Mouse (Mus musculus) gastrocnemius, postnatal 10 days (tissue): Measurements from ENCODE around the gene Prkce. TPM values are rescaled to one million over a fixed set of nuclear protein-coding genes. Genes with fewer than 3 reads are reported as not detected.
A peak's percentile ranks its signal among the peaks of the same experiment; 100 is the strongest.

Experiments used
- DNase-seq: peaks from one replicate; pipeline ENCODE4 v3.0.0; 2021; ENCODE audit warnings: mixed read lengths
- total RNA-seq, 2 experiments: library from RNA; stranded (reverse); gene quantifications; 2 replicates each; pipeline ENCODE4 v1.2.3; 2021

Gene Prkce
- total RNA-seq, 2 experiments from 2014 or later: 11.3 to 14.0 TPM

DNA sequence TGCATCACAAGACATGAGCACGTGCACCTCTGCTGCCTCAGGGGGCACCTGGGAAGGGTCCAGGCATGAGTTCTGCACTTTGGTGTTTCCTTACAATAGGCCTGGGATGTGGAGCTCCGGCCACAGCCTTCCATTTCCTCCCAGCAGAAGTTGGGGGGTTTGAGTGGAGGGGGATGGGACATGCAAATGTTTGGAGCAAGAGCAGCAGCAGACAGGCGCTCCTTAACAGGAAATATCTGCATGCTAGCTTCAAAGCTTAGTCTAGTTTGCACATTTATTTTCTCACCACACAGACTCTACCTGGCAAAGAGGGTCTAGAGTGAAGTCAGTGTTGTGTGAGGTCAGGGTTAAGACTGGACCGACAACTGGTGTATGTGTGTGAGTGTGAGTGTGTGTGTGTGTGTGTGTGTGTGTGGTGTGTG is 169.1 kb downstream of the Prkce start:
- DNase-seq: no peak

DNA sequence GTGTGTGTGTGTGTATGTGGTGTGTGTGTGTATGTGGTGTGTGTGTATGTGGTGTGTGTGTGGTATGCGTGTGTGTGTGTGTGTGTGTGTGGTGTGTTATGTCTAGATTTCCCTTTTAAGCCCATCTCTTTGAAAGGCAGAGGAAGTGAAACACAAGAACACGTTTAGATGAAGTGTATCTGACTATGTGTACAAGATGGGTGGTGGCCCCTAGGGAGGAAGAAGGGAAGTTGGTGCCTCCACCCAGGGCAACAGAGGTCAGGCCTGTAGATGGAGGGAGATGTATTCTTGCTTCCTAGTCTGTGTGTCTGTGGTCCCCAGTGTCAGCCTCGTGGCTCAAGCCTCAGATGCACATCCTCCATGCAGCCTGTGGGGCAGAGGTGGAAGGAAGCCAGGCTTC is 169.5 kb downstream of the Prkce start:
- DNase-seq: no peak

DNA sequence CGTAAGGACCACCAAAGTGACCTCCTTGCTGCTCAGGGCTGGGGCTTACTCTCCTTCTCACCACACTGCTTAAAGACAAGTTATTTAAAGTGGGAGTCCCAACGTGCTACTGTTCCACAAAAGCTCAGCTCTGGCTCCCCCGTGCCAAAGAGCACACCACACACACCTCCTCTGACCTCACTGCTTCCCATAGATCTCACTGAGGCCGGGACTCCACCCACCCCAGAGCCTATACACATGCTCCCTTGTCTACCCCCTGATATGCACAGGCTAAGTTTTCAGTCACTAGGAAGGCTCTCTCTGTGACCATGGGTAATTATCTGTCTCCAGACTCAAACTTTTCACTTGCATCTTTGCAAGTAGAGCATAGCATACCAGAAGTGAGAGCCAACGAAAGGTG is 170.7 kb downstream of the Prkce start:
- DNase-seq: no peak

DNA sequence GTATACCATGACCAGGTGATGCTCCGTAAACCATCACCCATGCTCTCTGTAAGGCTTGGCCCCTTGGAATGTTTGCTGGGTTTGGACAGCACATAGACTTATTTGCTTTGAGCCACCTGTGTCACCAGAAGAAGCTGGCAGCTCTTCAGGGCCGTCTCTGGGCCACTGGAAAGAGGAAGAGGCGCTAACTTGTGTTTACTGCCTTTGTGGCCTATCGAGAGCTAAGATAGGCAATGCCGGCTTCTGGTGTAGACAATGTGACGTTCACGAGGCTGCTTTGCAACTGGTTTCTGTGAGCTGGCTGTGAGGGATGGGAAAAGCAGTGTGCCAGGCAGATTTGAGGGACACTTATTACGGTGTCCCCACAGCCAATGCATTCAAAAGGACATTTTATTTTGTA is 176.4 kb downstream of the Prkce start:
- DNase-seq: no peak

DNA sequence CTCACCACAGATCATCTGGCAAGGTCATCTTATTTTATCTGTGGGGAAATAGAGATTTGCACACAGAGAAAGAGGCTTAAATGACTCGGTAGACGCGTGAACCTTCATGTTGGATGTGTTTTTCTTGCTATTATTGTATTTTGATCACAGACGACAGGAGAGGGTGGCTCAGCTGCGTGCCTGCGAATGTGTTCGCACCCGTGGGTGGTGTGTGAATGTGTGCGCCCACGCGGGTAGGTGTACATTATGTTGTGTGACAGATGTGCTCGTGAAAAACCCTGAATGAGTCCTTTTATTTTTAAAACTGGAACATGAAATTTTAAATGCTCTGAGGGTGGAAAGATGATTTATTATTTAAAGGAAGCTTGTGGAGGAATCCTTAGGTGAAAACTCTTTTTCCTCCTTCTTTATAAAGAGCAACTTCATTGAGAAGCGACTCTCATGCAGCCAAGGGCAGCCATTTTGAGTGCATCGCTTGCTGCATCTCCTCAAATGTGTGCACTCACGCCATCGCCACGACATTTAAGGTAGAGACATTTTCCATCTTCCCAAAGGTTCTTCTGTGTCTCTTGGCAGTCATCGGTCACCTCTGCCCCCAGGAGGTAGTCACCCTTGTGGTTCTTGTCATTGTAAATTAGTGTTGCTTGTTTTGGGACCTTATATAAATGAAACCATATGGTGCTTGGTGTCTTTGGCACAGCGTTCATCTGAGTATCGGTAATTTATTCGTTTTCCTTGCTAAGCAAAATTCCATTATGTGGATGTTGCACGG is 177.8 kb downstream of the Prkce start:
- no peak for DNase-seq

DNA sequence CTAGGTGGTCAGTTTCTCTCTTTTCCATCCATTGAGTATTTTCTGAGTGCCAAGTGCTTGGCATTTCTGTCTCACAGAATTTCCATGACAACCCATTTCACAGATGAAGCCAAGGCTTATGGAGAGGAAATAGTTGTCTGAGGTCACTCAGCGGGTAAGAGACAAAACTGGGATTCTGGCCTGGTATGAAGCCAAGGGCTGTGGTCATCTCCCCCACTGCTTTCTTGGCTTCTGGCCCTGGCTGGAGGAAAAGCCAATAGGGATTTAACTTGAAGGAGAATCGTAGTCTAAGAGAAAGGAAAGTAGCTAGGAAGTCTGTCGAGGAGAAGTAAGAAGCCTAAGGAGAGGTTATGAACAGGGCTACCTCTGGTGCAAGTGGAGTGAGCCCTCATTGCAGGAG is 182.7 kb downstream of the Prkce start:
- DNase-seq: peak; percentile 71

DNA sequence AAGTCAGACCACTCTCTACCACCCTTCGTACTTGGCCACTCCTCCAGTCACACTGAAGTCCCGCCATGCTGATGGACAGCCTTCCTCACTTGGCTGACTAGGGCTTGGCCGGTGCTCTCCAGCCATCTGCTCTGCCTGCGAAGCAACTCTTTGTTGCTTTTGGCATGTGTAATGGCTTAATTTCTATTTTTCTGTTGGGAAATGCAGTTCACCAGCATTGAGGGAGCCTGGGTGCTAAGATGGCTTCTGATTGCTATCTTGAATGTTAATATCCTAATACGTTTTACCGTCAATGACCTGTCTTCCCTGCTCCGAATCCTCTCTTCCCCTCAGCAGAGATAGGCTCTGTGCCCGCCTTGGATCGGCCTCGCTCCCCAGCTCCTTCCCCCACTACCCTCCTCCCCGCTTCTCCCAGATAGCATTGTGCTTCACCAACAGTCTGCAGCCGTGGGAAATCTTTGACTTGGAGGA is 183.2 kb downstream of the Prkce start:
- peak; percentile 23 for DNase-seq

DNA sequence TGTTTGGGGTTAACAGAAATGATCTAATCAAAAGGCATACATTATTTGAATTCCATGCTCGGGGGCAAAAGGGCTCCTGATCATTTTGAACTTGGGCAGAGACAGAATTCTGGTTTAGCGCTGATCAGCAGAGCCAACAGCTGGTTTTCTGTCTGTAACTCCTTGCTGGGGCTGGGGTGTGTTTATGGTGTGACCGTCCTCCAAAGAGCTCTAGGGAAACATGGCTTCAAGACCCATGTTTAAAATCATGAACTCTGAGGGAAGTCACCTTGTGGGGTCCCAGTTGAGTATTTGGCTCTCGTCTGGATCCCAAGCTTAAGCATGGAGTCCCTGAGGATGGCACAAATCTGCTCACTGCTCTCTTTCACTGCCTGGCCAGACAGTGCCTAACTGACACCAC is 183.7 kb downstream of the Prkce start:
- no peak for DNase-seq

DNA sequence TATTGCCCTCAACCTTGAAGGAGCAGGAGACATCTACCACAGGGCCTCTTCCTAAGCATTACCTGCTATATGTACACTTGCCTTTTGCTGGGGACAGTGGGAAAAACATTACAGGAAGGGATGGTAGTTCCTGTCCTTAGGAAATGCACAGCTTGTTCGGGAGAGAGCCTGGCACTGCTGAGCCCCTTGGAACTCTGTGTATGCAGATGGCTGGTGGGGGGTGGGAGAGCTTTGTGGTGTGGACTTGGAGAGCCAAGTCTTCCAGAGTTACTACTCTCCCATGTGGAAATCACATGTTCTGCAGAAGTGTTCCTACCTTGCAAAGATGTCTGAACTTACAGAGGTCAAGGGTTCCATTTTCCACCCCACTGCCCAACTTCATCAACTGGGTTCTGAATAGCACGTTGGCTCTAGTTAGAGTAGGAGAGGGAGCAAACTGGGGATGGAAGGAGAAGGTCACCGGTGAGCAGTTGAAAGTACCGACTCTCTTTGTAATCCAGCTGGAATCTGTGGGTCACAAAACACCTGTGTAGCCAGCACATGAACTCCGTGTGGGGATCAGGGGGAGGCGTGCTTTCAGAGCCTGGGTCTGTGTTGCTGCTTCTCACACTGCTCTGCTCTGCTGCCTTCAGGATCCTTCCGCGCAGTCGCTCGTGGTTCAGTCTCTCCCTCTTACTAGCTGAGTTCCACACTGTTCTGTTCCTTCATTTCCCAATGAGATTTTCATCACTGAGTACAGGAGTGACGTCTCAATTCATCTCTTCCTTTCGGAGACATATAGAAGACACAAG is 184.9 kb downstream of the Prkce start:
- no peak for DNase-seq

DNA sequence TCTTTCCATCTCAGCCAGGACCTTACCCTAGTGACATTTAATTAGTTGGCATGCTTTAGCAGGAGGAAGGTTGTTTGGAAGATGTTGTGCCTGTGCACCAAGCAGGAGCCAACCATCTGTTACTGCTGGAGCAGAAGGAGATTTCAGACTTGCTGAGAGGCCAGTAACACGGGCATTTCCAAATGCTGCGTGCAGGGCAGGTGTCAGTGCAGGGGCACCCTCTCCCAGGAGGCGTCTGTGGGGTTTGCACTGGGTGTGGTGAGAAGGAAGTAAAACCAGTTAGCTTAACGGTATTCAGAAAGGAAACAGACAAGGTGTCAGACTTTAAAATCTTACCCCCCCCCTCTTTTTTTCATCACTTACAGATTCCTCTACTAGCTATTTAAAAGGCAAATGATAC is 186.1 kb downstream of the Prkce start:
- no peak for DNase-seq

DNA sequence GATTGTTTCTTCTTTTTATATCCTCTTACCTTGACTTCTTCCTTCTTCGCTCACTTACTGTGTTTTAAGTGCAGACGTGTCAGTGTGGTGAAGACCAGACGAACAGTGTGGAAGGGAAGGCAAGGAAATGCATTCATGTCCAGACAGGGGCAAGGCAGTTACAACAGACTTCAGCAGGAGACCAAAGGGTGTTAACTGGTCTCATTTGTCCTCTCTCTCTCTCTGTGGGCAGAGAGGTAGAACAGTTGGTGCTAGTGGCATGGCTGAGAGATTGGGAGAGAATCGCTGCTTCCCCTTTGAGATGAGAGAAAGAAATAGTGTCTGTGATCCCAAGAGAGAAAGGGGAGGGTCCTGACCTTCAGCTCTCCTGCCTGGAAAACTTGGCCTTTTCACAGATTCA is 186.5 kb downstream of the Prkce start:
- no peak for DNase-seq

DNA sequence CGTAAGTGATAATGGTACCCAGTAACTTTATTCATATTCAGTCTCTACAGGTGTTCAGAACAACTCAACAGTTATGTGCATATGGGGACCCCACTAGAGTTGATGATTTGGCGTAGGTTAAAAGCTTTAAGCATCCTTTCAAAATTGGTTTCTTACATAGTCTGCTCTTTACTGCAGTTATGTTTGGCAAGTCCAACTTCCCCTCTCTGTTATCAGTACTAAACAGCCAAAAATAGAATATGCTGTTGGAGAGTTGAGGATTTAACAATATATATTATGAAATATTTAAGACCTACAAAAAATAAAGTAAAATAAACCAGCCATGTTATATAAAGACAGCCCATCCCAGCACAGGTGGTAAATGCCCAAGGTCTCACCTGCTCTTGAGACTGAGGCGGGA is 187.3 kb downstream of the Prkce start:
- DNase-seq: no peak

DNA sequence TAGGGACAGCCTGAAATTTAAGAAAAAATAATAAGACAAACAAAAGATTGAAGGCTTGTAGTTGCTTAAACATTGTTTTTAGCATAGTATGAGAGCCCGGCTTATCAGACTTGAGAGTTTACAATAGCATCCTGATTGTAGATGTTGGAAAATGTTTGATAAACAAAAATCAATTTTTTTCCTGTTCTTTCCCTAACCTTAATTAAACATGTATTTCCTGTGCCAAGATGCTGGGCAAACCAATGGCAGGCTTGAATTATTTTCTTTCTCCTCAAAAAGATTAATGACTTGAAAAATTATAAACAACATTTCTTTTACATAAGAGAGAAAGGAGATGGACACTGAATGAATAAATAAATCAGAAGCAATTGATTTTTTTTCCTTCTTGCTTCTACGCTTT is 187.7 kb downstream of the Prkce start:
- DNase-seq: no peak

DNA sequence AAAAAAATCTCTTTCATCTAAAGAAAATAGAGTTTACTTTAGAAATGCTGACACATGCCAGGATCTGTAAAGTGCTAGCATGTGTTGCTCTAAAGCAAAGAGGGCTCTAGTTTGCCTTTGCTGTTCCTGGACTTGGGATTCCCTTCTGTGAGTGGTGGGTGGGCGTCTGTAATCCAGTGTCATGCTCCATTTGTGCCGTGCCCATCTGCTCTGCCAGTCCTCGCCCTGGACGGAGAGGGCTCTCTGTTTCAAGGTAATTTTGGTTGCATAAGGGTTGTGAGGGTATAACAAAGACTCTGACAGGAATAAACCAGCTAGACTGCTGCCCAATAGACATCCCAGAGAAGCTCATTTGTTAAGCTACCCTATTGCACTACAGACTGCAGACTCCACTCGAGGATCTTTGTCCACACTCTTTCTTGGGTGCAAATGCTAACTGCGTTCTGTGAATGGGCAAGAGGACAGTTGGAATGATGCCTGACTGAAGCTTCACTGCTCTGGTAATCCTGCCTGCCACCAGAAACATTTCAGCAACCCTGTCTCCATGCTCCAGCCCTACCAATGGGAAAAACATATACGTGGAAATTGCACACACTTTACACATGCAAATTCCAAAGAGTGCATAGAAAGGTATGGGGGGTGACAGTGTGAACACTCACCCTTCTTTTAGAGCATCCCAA is 188.3 kb downstream of the Prkce start:
- DNase-seq: no peak

DNA sequence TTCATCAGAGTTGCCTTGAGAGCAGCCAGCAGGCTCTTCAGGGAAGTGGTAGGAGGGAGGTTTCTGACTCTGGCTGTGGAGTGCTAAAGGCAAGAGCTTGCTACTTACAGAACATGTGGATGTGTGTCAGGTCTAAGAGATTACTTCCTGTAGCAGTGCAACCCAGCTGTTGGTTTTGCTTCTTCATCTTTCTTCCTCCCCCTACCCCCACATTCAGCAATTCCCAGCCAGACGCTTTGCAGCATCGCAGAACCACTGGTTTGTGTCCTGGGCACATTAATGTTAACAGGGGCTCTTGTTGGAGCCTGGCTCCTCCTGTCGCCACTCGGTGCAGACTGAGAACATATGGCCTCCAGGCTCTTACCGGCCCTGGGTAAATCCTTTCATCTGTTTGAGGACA is 190.8 kb downstream of the Prkce start:
- no peak for DNase-seq

DNA sequence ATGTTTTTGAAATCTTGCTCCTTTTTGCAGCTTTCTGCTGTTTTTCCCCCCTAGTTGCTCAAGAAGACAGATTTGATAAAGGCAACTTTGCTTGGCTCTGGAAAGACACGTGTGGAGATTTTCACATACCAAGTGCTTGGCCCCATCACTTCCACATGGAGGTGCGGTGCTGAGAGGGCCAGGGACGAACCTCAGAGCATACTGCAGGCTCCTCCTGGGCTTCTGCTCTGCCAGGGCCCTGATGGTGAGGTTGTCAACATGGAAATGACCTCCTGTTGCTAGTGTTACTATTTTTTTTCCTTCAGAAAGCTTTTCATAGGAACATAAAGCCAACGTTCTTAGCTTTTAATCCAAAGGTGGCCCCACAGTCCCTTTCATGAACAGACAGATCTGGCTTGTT is 191.3 kb downstream of the Prkce start:
- no peak for DNase-seq

DNA sequence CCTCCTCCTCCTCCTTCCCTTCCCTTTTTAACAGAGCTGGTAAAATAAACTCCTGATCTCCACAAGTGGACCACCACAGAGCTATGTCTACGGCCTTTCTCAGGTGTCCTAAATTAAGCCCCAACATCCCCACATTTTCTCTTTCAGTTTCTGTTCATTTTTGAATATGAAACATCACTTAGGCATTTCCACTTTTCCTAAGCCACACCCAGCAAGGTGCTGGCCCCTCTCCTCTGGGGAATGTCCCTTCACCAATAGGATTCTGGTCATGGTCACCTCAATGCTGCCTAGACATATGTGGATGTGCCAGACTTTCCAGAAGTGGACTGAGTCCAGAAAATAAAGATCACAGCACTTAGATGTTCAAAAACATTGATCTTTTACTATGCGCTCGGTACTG is 193.3 kb downstream of the Prkce start:
- DNase-seq: no peak

DNA sequence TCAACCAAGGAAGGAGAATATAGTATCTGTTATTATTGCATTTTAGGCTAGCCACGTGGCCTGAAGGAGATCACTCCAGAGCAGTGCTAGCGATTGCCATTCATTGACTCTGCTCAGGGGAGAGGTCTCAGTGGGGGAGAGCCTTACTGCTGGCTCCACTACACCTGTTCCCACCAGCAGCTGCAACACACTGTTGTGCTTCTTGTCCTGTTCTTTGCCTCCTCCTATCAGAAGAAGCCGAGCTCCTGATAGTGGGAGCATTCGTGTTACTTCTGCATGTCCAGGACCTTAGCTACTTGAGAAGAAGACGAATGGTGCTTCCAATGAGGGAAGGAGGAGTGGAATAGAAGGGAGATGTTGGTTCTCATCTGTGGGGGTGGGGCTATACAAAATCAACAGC is 195.8 kb downstream of the Prkce start:
- DNase-seq: no peak

DNA sequence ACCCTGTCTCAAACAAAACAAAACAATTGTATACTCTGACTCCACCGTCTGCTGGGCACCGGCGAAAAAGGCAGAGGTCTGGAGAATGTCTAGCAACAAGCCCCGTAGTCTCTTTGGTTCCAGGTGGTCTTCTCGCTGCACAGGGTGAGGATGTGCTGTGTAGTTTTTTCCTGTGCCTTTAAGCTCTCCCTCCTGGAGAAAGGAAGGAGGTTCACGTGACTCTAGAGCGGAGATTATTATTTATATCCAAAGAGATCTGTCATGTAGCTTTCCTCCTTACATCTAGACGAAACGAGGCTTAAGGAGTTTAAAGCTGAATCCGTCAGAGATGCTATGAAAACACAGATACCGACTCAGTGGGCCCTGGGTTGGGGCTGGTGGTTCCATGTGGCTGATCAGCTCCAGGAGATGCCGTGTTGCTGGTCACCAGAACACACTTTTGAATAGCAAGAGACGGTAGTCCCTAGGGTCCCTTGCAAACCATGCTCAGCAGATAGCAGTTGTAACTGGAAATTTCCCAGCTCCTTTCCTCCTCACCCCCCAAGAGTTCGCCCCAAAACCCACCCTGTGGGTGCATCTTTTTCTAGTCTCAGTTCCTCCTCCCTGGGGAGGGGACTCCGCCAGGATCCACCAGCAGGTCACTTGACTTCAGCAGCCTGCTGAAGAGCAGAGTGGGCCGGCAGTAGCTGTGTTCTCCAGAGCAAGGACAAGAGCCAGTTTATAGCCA is 196.9 kb downstream of the Prkce start:
- DNase-seq: no peak

DNA sequence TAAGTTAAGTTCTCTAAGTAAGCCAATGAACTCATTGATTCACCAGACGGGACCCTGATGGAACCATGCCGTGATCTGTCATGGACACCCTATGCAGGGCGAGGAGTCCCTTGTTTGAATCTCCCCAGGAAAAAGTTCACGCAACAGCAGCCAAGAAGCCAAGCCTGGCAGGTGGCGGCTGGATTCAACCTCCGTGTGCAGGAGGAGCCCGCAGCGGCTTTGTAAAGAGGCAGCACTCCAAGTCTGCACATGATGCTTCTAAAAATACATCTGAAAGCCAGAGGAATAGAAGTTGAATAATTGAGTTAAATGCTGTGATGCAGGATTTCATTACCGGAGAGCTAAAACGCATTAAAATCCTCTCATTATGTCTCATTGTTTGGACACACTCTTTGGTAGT is 199.3 kb downstream of the Prkce start:
- DNase-seq: no peak

DNA sequence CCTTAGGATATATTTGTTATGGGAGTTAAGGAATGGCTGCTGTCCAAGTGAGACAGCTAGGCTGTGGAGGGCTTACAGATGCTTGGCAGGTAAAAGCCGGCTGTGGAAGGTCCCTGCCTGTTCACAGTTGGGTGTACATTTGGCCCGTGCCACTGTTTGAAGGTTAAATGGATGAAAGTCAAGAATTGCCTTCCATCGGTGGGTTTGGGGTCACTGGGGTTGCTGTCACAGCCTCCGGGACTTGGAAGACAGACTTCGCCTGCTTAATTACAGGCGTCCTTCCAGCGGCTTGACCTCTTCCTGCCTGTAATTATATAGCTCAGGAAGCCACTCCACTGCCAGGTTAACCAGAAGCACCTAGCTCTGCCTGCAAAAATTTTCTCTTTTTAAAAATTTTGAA is 200.1 kb downstream of the Prkce start:
- no peak for DNase-seq

DNA sequence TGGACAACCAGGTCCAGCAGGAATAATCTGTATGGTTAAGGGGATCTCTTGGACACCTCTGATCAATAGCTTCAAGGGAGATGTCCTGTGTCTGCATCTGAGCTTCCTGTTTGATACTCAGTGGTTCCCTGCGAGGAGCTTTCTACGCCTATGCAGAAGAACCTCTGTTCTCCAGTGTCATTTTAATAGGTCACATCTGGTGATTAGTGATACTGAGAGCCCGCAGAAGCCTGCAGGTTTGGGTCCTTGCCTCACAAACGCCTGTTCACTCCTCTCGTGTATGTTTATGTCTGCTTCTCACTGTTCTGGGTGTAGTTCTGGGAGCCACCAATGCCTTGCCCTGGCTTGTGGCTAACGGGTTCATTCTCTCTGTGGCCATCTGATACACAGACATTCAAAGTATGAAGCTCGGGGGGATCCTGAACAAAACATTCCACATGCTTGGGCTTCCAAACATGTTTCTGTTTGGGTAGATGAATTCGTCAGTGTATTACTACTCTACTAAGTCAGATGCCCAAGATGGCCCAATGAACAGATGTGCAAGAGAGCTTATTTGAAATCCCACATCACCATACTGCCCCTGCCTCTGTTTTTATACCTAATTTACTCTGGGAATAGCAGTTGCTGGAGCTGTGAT is 202.6 kb downstream of the Prkce start:
- no peak for DNase-seq
